Mouse (Mus musculus): ENCODE data around the gene Rybp. TPM values are rescaled to one million over a fixed set of nuclear protein-coding genes. Genes with fewer than 3 reads are reported as not detected.

Gene Rybp
- total RNA-seq (2023) = 70.5 to 81.7 TPM (median 77.0 TPM) in 4 replicates

GRCm38 (mm10) chr6:100287334-100288015 lies at the start of gene Rybp:
Rybp (minus strand) TSS chr6:100287485.

Data from B cell, adult 62 days (primary cell).